Mouse (Mus musculus): ENCODE measurements around the gene Clic3. TPM values are rescaled to one million over a fixed set of nuclear protein-coding genes. Genes with fewer than 3 reads are reported as not detected.
A peak's percentile ranks its signal among the peaks of the same experiment; 100 is the strongest.

Clic3 gene
- polyA plus RNA-seq, 1 experiment from 2014 or later: 3.8 TPM

DNA sequence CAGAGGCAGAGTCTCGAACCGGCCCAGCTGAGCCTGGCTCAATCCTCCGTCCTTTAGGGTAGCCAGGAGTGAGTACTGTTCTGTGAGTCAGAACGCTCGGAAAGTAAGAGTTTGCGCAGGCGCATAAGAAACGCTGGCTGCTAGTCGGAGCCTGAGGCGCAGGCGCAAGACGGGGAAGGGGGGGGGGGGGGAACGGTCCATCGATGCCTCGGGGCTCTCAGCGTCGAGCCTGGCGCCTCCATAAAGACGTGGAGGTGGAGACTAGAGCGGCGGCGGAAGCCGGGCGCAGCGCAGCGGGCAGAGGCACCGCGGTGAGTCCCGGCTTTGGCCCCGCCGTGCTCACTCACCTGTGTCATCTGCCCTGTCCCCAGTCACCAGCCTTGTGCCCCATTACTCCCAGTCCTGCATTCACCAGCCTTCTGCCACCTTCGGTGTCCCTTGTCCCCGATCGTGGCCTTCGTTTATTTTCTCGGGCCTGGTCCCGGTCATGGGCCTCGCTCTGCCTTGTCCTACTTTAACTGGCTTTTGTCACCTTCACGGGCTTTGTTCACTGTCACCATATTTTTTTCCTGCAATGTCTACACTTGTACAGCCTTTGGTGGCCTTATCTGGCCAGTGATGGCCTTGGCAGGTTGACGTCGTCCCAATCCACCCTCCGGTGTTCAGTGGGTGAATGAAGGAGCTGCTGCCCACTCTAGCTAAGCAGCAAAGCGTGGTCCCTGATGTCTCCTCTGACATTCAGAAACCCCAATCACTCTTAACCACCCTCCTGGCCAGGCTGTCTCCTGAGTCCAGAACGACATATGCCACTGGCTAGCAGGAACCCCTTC lies 44.2 kb downstream of the Clic3 start, which contains the start of gene Fbxw5:
Gene Fbxw5, plus strand, starts transcription at position 175 of the 830 bp plus-strand sequence.
- Histone ChIP-seq H3K36me3 (ENCODE audit: control insufficient read depth, insufficient read depth, low read length) (peaks cover 36% of the 10 kb centered on the region), H3K9me3 (ENCODE audit: control insufficient read depth, low read length) (no peaks in the 10 kb centered on the region), H3K4me3 (ENCODE audit: control insufficient read depth in 1 of 2, insufficient read depth in 1 of 2, low read depth in 1 of 2, low read length in 2 of 2) (peak within 1 kb of the TSS; percentile 93 to 98), H3K27me3 (ENCODE audit: control insufficient read depth, insufficient read depth, low read length) (no peaks in the 10 kb centered on the region), H3K4me1 (ENCODE audit: control insufficient read depth in 2 of 2, insufficient read depth in 2 of 2, low read length in 2 of 2) (peaks cover 14 to 19% of the 10 kb centered on the region in 2 experiments), H3K9ac (ENCODE audit: low read length) (peak within 1 kb of the TSS; percentile 98), H3K27ac (replicated peaks in 1 of 2; ENCODE audit: control insufficient read depth in 1 of 2, insufficient read depth in 1 of 2, low read depth in 2 of 2, low read length in 2 of 2) (peak within 1 kb of the TSS; percentile 76 to 77), H3K4me2 (ENCODE audit: low read length) (peak within 1 kb of the TSS; percentile 98)
- ATAC-seq (ENCODE audit: insufficient number of reproducible peaks, insufficient read depth, low FRiP score, low read depth): peak; percentile 87
- WGBS: under 1% methylated on average over 35 of the region's 44 CpGs

DNA sequence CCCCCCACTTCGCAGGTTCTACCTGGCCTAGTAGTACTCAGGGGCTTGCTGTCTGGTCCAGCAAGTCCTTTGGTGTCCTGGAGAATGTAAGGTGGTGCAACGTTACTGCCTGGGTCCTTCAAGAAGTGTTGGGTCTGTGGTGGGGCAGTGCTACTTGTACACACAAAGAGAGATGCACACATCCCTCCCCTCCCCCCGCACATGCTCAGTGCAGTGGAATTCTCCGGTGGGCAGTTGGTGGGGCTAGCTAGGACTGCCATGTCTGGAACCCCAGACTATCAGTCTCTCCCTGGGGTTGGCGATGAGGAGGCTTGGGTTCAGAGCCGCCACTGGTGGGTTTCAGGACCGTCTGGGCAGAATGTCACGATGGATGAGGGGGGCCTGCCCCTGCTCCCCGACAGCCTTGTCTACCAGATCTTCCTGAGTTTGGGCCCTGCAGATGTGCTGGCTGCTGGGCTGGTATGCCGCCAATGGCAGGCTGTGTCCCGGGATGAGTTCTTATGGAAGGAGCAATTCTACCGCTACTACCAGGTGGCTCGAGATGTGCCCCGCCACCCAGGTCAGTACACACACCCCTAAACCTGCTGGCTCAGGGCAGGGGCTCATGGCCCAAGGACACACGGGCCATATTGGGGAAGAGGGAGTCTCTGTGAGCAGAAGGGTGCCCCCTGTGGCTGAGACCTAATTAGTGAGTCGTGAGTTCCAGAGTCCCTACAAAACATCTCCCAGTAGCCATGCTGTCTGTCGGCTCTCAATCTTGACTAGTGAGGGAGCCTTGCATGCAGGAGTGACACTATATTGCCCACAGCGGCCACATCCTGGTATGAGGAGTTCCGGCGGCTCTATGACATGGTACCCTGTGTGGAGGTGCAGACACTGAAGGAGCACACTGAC lies 45.2 kb downstream of the Clic3 start, which contains the start of gene C8g:
Gene C8g, minus strand, starts transcription at position 127 of the 894 bp plus-strand sequence.
- peak within 1 kb of the TSS; percentile 98 for H3K9ac ChIP-seq (ENCODE audit: low read length)
- H3K36me3 ChIP-seq (ENCODE audit: control insufficient read depth, insufficient read depth, low read length): peaks cover 36% of the 10 kb centered on the region
- H3K27me3 ChIP-seq (ENCODE audit: control insufficient read depth, insufficient read depth, low read length): no peaks in the 10 kb centered on the region
- no peaks in the 10 kb centered on the region for H3K9me3 ChIP-seq (ENCODE audit: control insufficient read depth, low read length)
- H3K4me3 ChIP-seq (ENCODE audit: control insufficient read depth in 1 of 2, insufficient read depth in 1 of 2, low read depth in 1 of 2, low read length in 2 of 2): peak within 1 kb of the TSS; percentile 93 to 98
- H3K4me1 ChIP-seq (ENCODE audit: control insufficient read depth in 2 of 2, insufficient read depth in 2 of 2, low read length in 2 of 2): peaks cover 14 to 19% of the 10 kb centered on the region in 2 experiments
- ATAC-seq (ENCODE audit: insufficient number of reproducible peaks, insufficient read depth, low FRiP score, low read depth): no peak
- peak within 1 kb of the TSS; percentile 76 to 77 for H3K27ac ChIP-seq (replicated peaks in 1 of 2; ENCODE audit: control insufficient read depth in 1 of 2, insufficient read depth in 1 of 2, low read depth in 2 of 2, low read length in 2 of 2)
- 73% methylated on average over 20 of the region's 20 CpGs for WGBS
- peak within 1 kb of the TSS; percentile 98 for H3K4me2 ChIP-seq (ENCODE audit: low read length)

DNA sequence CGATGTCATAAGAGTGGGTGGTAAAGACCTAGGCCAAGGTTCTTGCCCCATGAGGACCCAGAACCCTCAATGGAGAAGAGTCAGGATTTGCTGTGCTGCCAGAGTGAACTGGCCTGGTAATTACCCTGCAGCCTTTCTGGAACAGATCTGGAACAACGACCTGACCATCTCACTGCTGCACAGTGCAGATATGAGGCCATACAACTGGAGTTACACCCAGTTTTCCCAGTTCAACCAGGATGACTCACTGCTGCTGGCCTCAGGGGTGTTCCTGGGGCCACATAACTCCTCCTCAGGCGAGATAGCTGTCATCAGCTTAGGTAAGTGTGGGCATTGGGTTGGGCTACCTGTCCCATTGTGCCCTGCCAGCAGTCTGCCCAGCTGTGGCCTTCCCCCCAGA lies 46.1 kb downstream of the Clic3 start:
- WGBS: 73% methylated on average over 3 of the region's 3 CpGs
- Histone ChIP-seq H3K9me3 (ENCODE audit: control insufficient read depth, low read length) (no peaks in the 10 kb centered on the region), H3K9ac (ENCODE audit: low read length) (no peak overlapping the region), H3K27ac (replicated peaks in 1 of 2; ENCODE audit: control insufficient read depth in 1 of 2, insufficient read depth in 1 of 2, low read depth in 2 of 2, low read length in 2 of 2) (no peak overlapping the region), H3K4me3 (ENCODE audit: control insufficient read depth in 1 of 2, insufficient read depth in 1 of 2, low read depth in 1 of 2, low read length in 2 of 2) (no peak overlapping the region), H3K36me3 (ENCODE audit: control insufficient read depth, insufficient read depth, low read length) (peaks cover 36% of the 10 kb centered on the region), H3K27me3 (ENCODE audit: control insufficient read depth, insufficient read depth, low read length) (no peaks in the 10 kb centered on the region), H3K4me1 (ENCODE audit: control insufficient read depth in 2 of 2, insufficient read depth in 2 of 2, low read length in 2 of 2) (peaks cover 14 to 18% of the 10 kb centered on the region in 2 experiments), H3K4me2 (ENCODE audit: low read length) (no peak overlapping the region)
- no peak for ATAC-seq (ENCODE audit: insufficient number of reproducible peaks, insufficient read depth, low FRiP score, low read depth)

DNA sequence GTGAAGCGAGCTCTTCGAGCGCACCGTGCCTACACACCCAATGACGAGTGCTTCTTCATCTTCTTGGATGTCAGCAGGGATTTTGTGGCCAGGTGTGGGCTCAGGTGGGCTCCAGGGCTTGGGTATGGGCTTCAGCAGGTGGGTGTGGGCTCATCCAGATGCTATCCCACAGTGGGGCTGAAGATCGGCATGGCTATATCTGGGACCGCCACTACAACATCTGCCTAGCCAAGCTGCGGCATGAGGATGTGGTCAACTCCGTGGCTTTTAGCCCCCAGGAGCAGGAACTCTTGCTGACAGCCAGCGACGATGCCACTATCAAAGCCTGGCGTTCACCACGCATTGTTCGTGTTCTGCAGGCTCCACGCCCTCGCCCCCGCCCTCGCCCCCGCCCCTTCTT lies 47.9 kb downstream of the Clic3 start:
- no peak for ATAC-seq (ENCODE audit: insufficient number of reproducible peaks, insufficient read depth, low FRiP score, low read depth)
- 89% methylated on average over 19 of the region's 19 CpGs for WGBS
- Histone ChIP-seq H3K4me2 (ENCODE audit: low read length) (no peak overlapping the region), H3K4me3 (ENCODE audit: control insufficient read depth in 1 of 2, insufficient read depth in 1 of 2, low read depth in 1 of 2, low read length in 2 of 2) (no peak overlapping the region), H3K27me3 (ENCODE audit: control insufficient read depth, insufficient read depth, low read length) (no peaks in the 10 kb centered on the region), H3K4me1 (ENCODE audit: control insufficient read depth in 2 of 2, insufficient read depth in 2 of 2, low read length in 2 of 2) (peaks cover 11 to 14% of the 10 kb centered on the region in 2 experiments), H3K9me3 (ENCODE audit: control insufficient read depth, low read length) (no peaks in the 10 kb centered on the region), H3K27ac (replicated peaks in 1 of 2; ENCODE audit: control insufficient read depth in 1 of 2, insufficient read depth in 1 of 2, low read depth in 2 of 2, low read length in 2 of 2) (no peak overlapping the region), H3K36me3 (ENCODE audit: control insufficient read depth, insufficient read depth, low read length) (peaks cover 36% of the 10 kb centered on the region), H3K9ac (ENCODE audit: low read length) (no peak overlapping the region)

DNA sequence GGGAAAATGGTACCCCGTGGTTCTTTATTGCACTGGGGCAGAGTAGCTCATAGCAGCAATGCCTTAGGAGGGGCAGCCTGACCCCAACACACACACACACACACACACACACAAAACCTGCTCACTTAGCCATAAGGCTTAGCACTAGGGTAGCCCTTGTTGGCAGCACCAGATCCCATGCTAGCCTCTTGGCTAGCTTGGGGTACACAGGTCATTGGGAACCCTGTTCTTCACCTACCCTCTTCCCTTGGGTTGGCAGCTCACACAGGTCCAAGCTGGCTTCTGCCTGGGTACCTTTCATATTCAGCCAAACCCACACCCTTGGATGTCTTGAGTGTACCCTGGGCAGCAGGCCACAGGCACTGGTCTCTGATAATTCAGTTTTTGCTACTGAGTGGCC lies 48.4 kb downstream of the Clic3 start:
- Histone ChIP-seq H3K27me3 (ENCODE audit: control insufficient read depth, insufficient read depth, low read length) (no peaks in the 10 kb centered on the region), H3K4me1 (ENCODE audit: control insufficient read depth in 2 of 2, insufficient read depth in 2 of 2, low read length in 2 of 2) (peaks cover 11 to 13% of the 10 kb centered on the region in 2 experiments), H3K9ac (ENCODE audit: low read length) (no peak overlapping the region), H3K4me3 (ENCODE audit: control insufficient read depth in 1 of 2, insufficient read depth in 1 of 2, low read depth in 1 of 2, low read length in 2 of 2) (no peak overlapping the region), H3K9me3 (ENCODE audit: control insufficient read depth, low read length) (no peaks in the 10 kb centered on the region), H3K27ac (replicated peaks in 1 of 2; ENCODE audit: control insufficient read depth in 1 of 2, insufficient read depth in 1 of 2, low read depth in 2 of 2, low read length in 2 of 2) (no peak overlapping the region), H3K36me3 (ENCODE audit: control insufficient read depth, insufficient read depth, low read length) (peaks cover 36% of the 10 kb centered on the region), H3K4me2 (ENCODE audit: low read length) (no peak overlapping the region)
- 80% methylated on average over 1 of the region's 1 CpGs for WGBS
- no peak for ATAC-seq (ENCODE audit: insufficient number of reproducible peaks, insufficient read depth, low FRiP score, low read depth)

DNA sequence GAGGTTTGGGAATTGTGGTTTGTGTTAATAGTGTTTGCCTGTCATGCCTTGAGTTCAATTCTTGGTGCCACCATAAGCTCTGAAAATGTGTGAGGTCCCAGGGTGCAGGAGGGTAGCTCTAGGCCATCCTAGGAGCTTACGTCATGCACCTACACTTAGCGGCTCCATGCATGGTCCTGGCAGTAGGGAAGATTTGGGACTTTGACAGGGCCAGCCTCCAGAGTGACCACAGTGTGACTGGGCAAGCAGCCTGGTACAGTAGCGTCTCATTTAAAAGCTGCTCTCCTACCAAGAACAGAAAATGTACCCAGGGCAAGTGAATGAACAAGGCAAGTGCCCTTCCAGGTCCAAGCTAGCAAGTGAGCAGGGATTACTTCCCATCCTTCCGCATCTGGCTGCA lies 49.2 kb downstream of the Clic3 start:
- Histone ChIP-seq H3K4me2 (ENCODE audit: low read length) (no peak overlapping the region), H3K27ac (replicated peaks in 1 of 2; ENCODE audit: control insufficient read depth in 1 of 2, insufficient read depth in 1 of 2, low read depth in 2 of 2, low read length in 2 of 2) (no peak overlapping the region), H3K4me3 (ENCODE audit: control insufficient read depth in 1 of 2, insufficient read depth in 1 of 2, low read depth in 1 of 2, low read length in 2 of 2) (no peak overlapping the region), H3K27me3 (ENCODE audit: control insufficient read depth, insufficient read depth, low read length) (no peaks in the 10 kb centered on the region), H3K9me3 (ENCODE audit: control insufficient read depth, low read length) (no peaks in the 10 kb centered on the region), H3K9ac (ENCODE audit: low read length) (no peak overlapping the region), H3K36me3 (ENCODE audit: control insufficient read depth, insufficient read depth, low read length) (peaks cover 36% of the 10 kb centered on the region), H3K4me1 (ENCODE audit: control insufficient read depth in 2 of 2, insufficient read depth in 2 of 2, low read length in 2 of 2) (peaks cover 8 to 9% of the 10 kb centered on the region in 2 experiments)
- ATAC-seq (ENCODE audit: insufficient number of reproducible peaks, insufficient read depth, low FRiP score, low read depth): no peak
- 93% methylated on average over 4 of the region's 4 CpGs for WGBS

DNA sequence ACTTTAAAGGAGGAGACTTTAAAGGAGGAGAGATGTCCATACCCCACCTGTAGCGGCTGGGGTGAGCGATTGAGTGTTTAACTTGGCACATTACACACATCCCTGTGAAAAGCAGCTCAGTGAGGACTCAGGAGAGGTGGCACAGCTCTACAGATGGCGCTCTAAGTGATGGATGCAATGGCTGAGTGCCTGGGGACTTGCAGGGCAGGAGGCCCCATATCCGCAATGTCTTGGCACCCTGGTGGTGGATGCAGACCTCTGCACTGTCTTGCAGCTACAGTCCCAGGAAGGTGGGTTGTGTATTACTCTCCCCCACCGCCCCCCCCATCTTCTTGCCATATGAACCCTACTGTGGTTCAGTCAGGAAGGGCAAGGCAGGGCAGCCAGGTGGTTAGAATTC lies 50.3 kb downstream of the Clic3 start:
- no peaks in the 10 kb centered on the region for H3K27me3 ChIP-seq (ENCODE audit: control insufficient read depth, insufficient read depth, low read length)
- WGBS: 35% methylated on average over 5 of the region's 5 CpGs
- H3K4me2 ChIP-seq (ENCODE audit: low read length): no peak overlapping the region
- H3K27ac ChIP-seq (replicated peaks in 1 of 2; ENCODE audit: control insufficient read depth in 1 of 2, insufficient read depth in 1 of 2, low read depth in 2 of 2, low read length in 2 of 2): no peak overlapping the region
- no peak overlapping the region for H3K9ac ChIP-seq (ENCODE audit: low read length)
- H3K4me3 ChIP-seq (ENCODE audit: control insufficient read depth in 1 of 2, insufficient read depth in 1 of 2, low read depth in 1 of 2, low read length in 2 of 2): no peak overlapping the region
- ATAC-seq (ENCODE audit: insufficient number of reproducible peaks, insufficient read depth, low FRiP score, low read depth): no peak
- H3K36me3 ChIP-seq (ENCODE audit: control insufficient read depth, insufficient read depth, low read length): peaks cover 36% of the 10 kb centered on the region
- H3K4me1 ChIP-seq (ENCODE audit: control insufficient read depth in 2 of 2, insufficient read depth in 2 of 2, low read length in 2 of 2): peaks cover under 1% of the 10 kb centered on the region in 2 experiments; a peak in 2 of 4 replicates
- no peaks in the 10 kb centered on the region for H3K9me3 ChIP-seq (ENCODE audit: control insufficient read depth, low read length)
